9 mouse cellular contexts compared by ENCODE assay signal in the genomic region with DNA sequence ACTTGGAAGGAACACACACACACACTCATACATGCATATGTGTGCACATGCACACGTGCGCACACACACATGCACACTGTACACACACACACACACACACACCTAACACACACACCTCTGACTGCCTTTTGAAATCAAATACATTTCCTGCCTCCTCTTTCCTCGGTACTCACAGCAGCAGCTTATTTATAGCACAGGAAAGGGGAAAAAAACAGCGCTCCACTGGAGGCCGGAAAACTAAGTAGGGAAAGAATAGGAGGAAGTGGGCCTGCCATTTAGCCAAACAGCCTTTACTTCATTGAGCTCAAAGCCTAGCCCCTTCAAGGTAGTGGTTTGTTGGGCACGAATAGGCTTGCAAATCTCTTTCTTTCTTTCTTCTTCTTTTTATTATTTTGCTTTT. TPM values are rescaled to one million over a fixed set of nuclear protein-coding genes. Genes with fewer than 3 reads are reported as not detected.
DNase-seq lines count a peak whose midpoint lies in the region; ATAC-seq and TF ChIP-seq lines count a peak whose summit lies in the region.
"Had no signal": no experiment of that assay in that cellular context is flagged by ENCODE, and none has a peak within 500 bp of the region (broad histone marks: within the 10 kb centered on the region; RNA-seq: fewer than 3 reads in every experiment).

A gene (plus strand): TSS at position 298 of the 400 bp plus-strand sequence.

- H3K36me3 ChIP-seq in embryonic facial prominence, embryonic 11.5 days (replicated peaks; ENCODE audit: control insufficient read depth, insufficient read depth, low read depth, low read length), result no peaks in the 10 kb centered on the region

- no peak within 1 kb of the TSS for H3K4me2 ChIP-seq in embryonic facial prominence, embryonic 11.5 days (ENCODE audit: low read depth, low read length)

- no peak within 1 kb of the TSS for H3K9ac ChIP-seq in embryonic facial prominence, embryonic 11.5 days (replicated peaks; ENCODE audit: low read length)

- intact Hi-C loops in heart, postnatal 14 days (cut with DNase I), result no loop called here

- H3K4me1 ChIP-seq in embryonic facial prominence, embryonic 11.5 days (ENCODE audit: control insufficient read depth, insufficient read depth, low read length), result no peaks in the 10 kb centered on the region
- no peaks in the 10 kb centered on the region; the same call in 1 of the 2 replicates for H3K4me1 ChIP-seq in lung, adult 2 months (ENCODE audit: control insufficient read depth, insufficient read depth, low read length)

- TF ChIP-seq POLR2A in lung, adult 2 months (IDR thresholded peaks at IDR 0.05; ENCODE audit: borderline replicate concordance, extremely low read depth, low read depth, low read length), result no peak

- WGBS in embryonic facial prominence, embryonic 11.5 days, result 64% methylated on average over 6 of the region's 6 CpGs
- 35% methylated on average over 6 of the region's 6 CpGs for WGBS in lung, adult 2 months

- no peak for ATAC-seq in embryonic facial prominence, embryonic 11.5 days (replicated peaks; ENCODE audit: insufficient number of reproducible peaks, low FRiP score, low TSS enrichment, low read depth)

- TF ChIP-seq CTCF in lung, adult 2 months (IDR thresholded peaks at IDR 0.05; ENCODE audit: insufficient read depth, low read length), result no peak

- H3K4me3 ChIP-seq in embryonic facial prominence, embryonic 11.5 days (ENCODE audit: low read depth, low read length), result no peak within 1 kb of the TSS
- peak within 1 kb of the TSS; percentile 75 for H3K4me3 ChIP-seq in lung, adult 2 months (replicated peaks; ENCODE audit: extremely low read depth, low read depth, low read length)

- no peaks in the 10 kb centered on the region for H3K9me3 ChIP-seq in embryonic facial prominence, embryonic 11.5 days (replicated peaks; ENCODE audit: control insufficient read depth, low read length)

- no peak within 1 kb of the TSS for H3K27ac ChIP-seq in embryonic facial prominence, embryonic 11.5 days (replicated peaks; ENCODE audit: low read depth, low read length)

- no peak for DNase-seq in layer of hippocampus, postnatal 10 days (ENCODE audit: low spot score in 2 of 2)
- no peak for DNase-seq in layer of hippocampus, adult 11-12 months (ENCODE audit: low spot score)
- DNase-seq in embryonic facial prominence, embryonic 11.5 days (ENCODE audit: low spot score), result no peak
- DNase-seq in heart, postnatal 14 days, result peak; percentile 33 to 38
- DNase-seq in lung, adult 2 months, result no peak
- DNase-seq in yolk sac, embryonic 10.5 days (ENCODE audit: low spot score), result no peak
- DNase-seq in right cerebral cortex, postnatal 36 days (ENCODE audit: low spot score in 2 of 2), result no peak
- DNase-seq in testis, postnatal 14 days (ENCODE audit: low spot score), result no peak

- no peaks in the 10 kb centered on the region for H3K27me3 ChIP-seq in embryonic facial prominence, embryonic 11.5 days (ENCODE audit: control insufficient read depth, insufficient read depth, low read length)

RNA-seq across cellular contexts. Expression of the gene that starts here (rescaled TPM):
- 10 to 100 TPM; 11.7 to 13.2 TPM for total RNA-seq in layer of hippocampus, postnatal 10 days (2021)
- polyA plus RNA-seq in embryonic facial prominence, embryonic 11.5 days (2014; fragmentation: Nextera tagmentation; extraction: Ambion mirVana), result 11.4 and 11.5 TPM in 2 replicates
- 10 to 100 TPM; 38.4 to 38.9 TPM for total RNA-seq in heart, postnatal 14 days (2021)
- polyA plus RNA-seq in lung, adult 2 months (2012; rRNA removed), result 14.5 and 27.0 TPM in 2 replicates
- total RNA-seq: MEL had no signal

Comparison
In these comparisons a context has a peak if more than half of its experiments do, and no peak if none do; other contexts are left out.
1. DNase-seq: peak in heart, postnatal 14 days (2 of 2); none in layer of hippocampus, postnatal 10 days (0 of 2), layer of hippocampus, adult 11-12 months (single experiment), embryonic facial prominence, embryonic 11.5 days (single experiment), lung, adult 2 months (single experiment), yolk sac, embryonic 10.5 days (single experiment), right cerebral cortex, postnatal 36 days (0 of 2) and testis, postnatal 14 days (single experiment).